ENCODE assay signal across 8 mouse cellular contexts in the genomic region with DNA sequence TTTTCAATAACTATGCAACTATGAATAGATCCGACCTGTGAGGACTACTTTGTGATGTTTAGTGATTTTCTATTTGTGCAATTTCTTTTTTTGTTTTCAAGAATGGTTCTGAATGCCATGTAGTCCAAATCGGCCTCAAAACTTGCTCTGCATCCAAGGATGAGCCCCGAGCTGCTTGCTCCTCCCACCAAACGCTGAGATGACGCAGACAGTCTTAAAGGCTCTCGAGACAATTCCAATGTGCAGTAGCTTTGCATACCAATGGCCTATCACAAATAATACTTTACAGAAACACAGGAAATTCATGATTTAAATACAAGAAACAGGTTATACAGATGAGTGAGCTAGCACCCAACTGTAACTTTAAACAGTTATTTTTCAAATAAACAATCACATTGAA. TPM values are rescaled to one million over a fixed set of nuclear protein-coding genes. Genes with fewer than 3 reads are reported as not detected.
DNase-seq lines count a peak whose midpoint lies in the region; ATAC-seq and TF ChIP-seq lines count a peak whose summit lies in the region.

No protein-coding gene starts in this region.

- peaks cover 31% of the 10 kb centered on the region for H3K4me1 ChIP-seq in heart, embryonic 13.5 days
- H3K4me1 ChIP-seq in forebrain, embryonic 16.5 days (replicated peaks; ENCODE audit: control insufficient read depth, insufficient read depth, low read length) = peaks cover 27% of the 10 kb centered on the region
- H3K4me1 ChIP-seq in liver, postnatal 0 days (ENCODE audit: insufficient read depth) = peaks cover 24% of the 10 kb centered on the region

- H3K27ac ChIP-seq in heart, embryonic 13.5 days (replicated peaks) = no peak overlapping the region
- H3K27ac ChIP-seq in forebrain, embryonic 16.5 days (ENCODE audit: low read length) = no peak overlapping the region
- H3K27ac ChIP-seq in liver, postnatal 0 days (ENCODE audit: low read depth) = no peak overlapping the region

- TF ChIP-seq EP300 in liver, postnatal 0 days (IDR thresholded peaks at IDR 0.05; ENCODE audit: low read depth) = no peak

- H3K9me3 ChIP-seq in heart, embryonic 13.5 days = no peaks in the 10 kb centered on the region
- no peaks in the 10 kb centered on the region for H3K9me3 ChIP-seq in forebrain, embryonic 16.5 days (ENCODE audit: control insufficient read depth, low read length)
- no peaks in the 10 kb centered on the region for H3K9me3 ChIP-seq in liver, postnatal 0 days (ENCODE audit: low read length)

- no peak for DNase-seq in heart, adult 11 months
- peak; percentile 54 for DNase-seq in MN1 (ENCODE audit: low spot score)
- peak; percentile 31 for DNase-seq in liver, postnatal 0 days
- no peak for DNase-seq in layer of hippocampus, adult 8-10 months (ENCODE audit: low spot score in 2 of 2)
- DNase-seq in thymus, postnatal 4 days = no peak
- no peak for DNase-seq in left cerebral cortex, postnatal 36 days (ENCODE audit: low spot score in 2 of 2)

- no peak for ATAC-seq in heart, embryonic 13.5 days (ENCODE audit: extremely low read depth, insufficient number of reproducible peaks, low FRiP score, low TSS enrichment)
- no peak for ATAC-seq in forebrain, embryonic 16.5 days
- ATAC-seq in liver, postnatal 0 days = no peak

- 66% methylated on average over 6 of the region's 6 CpGs for WGBS in heart, embryonic 13.5 days
- WGBS in forebrain, embryonic 16.5 days = 48% methylated on average over 6 of the region's 6 CpGs
- WGBS in liver, postnatal 0 days (ENCODE audit: insufficient replicate concordance) = 43% methylated on average over 6 of the region's 6 CpGs

- peaks cover 56% of the 10 kb centered on the region for H3K36me3 ChIP-seq in heart, embryonic 13.5 days
- H3K36me3 ChIP-seq in forebrain, embryonic 16.5 days (ENCODE audit: control insufficient read depth, insufficient read depth) = peaks cover 5% of the 10 kb centered on the region
- peaks cover 32% of the 10 kb centered on the region for H3K36me3 ChIP-seq in liver, postnatal 0 days (replicated peaks; ENCODE audit: insufficient read depth, low read length)

- H3K4me3 ChIP-seq in heart, embryonic 13.5 days = peak overlapping the region; percentile 79
- H3K4me3 ChIP-seq in forebrain, embryonic 16.5 days (replicated peaks; ENCODE audit: low read length) = peak overlapping the region; percentile 20
- H3K4me3 ChIP-seq in liver, postnatal 0 days (ENCODE audit: low read depth, low read length) = peak overlapping the region; percentile 88

- intact Hi-C loops in left cerebral cortex, postnatal 36 days (cut with DNase I) = no loop called here

- peak overlapping the region; percentile 90 for H3K9ac ChIP-seq in heart, embryonic 13.5 days
- H3K9ac ChIP-seq in forebrain, embryonic 16.5 days (replicated peaks; ENCODE audit: low read depth, low read length) = no peak overlapping the region
- H3K9ac ChIP-seq in liver, postnatal 0 days (replicated peaks) = peak overlapping the region; percentile 80; the same call in 1 of the 2 replicates

- peak overlapping the region; percentile 86 for H3K4me2 ChIP-seq in heart, embryonic 13.5 days
- H3K4me2 ChIP-seq in forebrain, embryonic 16.5 days (ENCODE audit: low read length) = peak overlapping the region; percentile 94
- H3K4me2 ChIP-seq in liver, postnatal 0 days (ENCODE audit: low read depth, low read length) = peak overlapping the region; percentile 93

- no peaks in the 10 kb centered on the region for H3K27me3 ChIP-seq in heart, embryonic 13.5 days (replicated peaks)
- no peaks in the 10 kb centered on the region for H3K27me3 ChIP-seq in forebrain, embryonic 16.5 days (replicated peaks; ENCODE audit: control insufficient read depth, insufficient read depth, low read length)
- H3K27me3 ChIP-seq in liver, postnatal 0 days (ENCODE audit: insufficient read depth, low read length) = no peaks in the 10 kb centered on the region

- no peak for TF ChIP-seq CTCF in liver, postnatal 0 days (IDR thresholded peaks at IDR 0.05; ENCODE audit: low read depth)

RNA-seq across cellular contexts. Expression of gene Polh, which starts 1.3 kb away (rescaled TPM):
- polyA plus RNA-seq in heart, embryonic 13.5 days (2015; fragmentation: Nextera tagmentation; extraction: Ambion mirVana) = 9.6 and 11.3 TPM in 2 replicates
- 10.0 and 10.2 TPM in 2 replicates for polyA plus RNA-seq in forebrain, embryonic 16.5 days (2015; fragmentation: Nextera tagmentation; extraction: Ambion mirVana)
- polyA plus RNA-seq in liver, postnatal 0 days (2015; fragmentation: Nextera tagmentation; extraction: Ambion mirVana) = 6.9 and 8.9 TPM in 2 replicates
- total RNA-seq in layer of hippocampus, adult 8-10 months (2022) = 1 to 10 TPM; 6.6 to 7.7 (median 6.9) TPM
- 1 to 10 TPM; 6.3 to 7.1 TPM for total RNA-seq in left cerebral cortex, postnatal 36 days (2021)

RNA-seq across cellular contexts. Expression of gene Xpo5, which starts 1.4 kb away (rescaled TPM):
- polyA plus RNA-seq in heart, embryonic 13.5 days (2015; fragmentation: Nextera tagmentation; extraction: Ambion mirVana) = 19.8 and 20.4 TPM in 2 replicates
- polyA plus RNA-seq in forebrain, embryonic 16.5 days (2015; fragmentation: Nextera tagmentation; extraction: Ambion mirVana) = 44.5 and 44.6 TPM in 2 replicates
- 7.4 and 8.7 TPM in 2 replicates for polyA plus RNA-seq in liver, postnatal 0 days (2015; fragmentation: Nextera tagmentation; extraction: Ambion mirVana)
- total RNA-seq in layer of hippocampus, adult 8-10 months (2022) = 10 to 100 TPM; 39.5 to 54.2 (median 46.8) TPM
- total RNA-seq in left cerebral cortex, postnatal 36 days (2021) = 10 to 100 TPM; 39.3 to 42.9 TPM

RNA-seq across cellular contexts. Expression of gene Gtpbp2, which starts 40.3 kb away (rescaled TPM):
- 29.2 and 30.7 TPM in 2 replicates for polyA plus RNA-seq in heart, embryonic 13.5 days (2015; fragmentation: Nextera tagmentation; extraction: Ambion mirVana)
- 39.1 and 47.4 TPM in 2 replicates for polyA plus RNA-seq in forebrain, embryonic 16.5 days (2015; fragmentation: Nextera tagmentation; extraction: Ambion mirVana)
- polyA plus RNA-seq in liver, postnatal 0 days (2015; fragmentation: Nextera tagmentation; extraction: Ambion mirVana) = 23.4 and 27.5 TPM in 2 replicates
- 100 to 1,000 TPM; 114 to 165 (median 136) TPM for total RNA-seq in layer of hippocampus, adult 8-10 months (2022)
- total RNA-seq in left cerebral cortex, postnatal 36 days (2021) = 100 to 1,000 TPM in 1 of 2 experiments, 10 to 100 TPM in 1; 89.4 to 135 TPM

RNA-seq across cellular contexts. Expression of gene Polr1c, which starts 46.7 kb away (rescaled TPM):
- polyA plus RNA-seq in heart, embryonic 13.5 days (2015; fragmentation: Nextera tagmentation; extraction: Ambion mirVana) = 46.8 and 48.4 TPM in 2 replicates
- 87.7 and 88.1 TPM in 2 replicates for polyA plus RNA-seq in forebrain, embryonic 16.5 days (2015; fragmentation: Nextera tagmentation; extraction: Ambion mirVana)
- 23.9 and 24.8 TPM in 2 replicates for polyA plus RNA-seq in liver, postnatal 0 days (2015; fragmentation: Nextera tagmentation; extraction: Ambion mirVana)
- total RNA-seq in layer of hippocampus, adult 8-10 months (2022) = 10 to 100 TPM; 35.5 to 42.5 (median 39.4) TPM
- total RNA-seq in left cerebral cortex, postnatal 36 days (2021) = 10 to 100 TPM; 36.3 to 38.8 TPM

RNA-seq across cellular contexts. Expression of gene Yipf3, which starts 46.7 kb away (rescaled TPM):
- polyA plus RNA-seq in heart, embryonic 13.5 days (2015; fragmentation: Nextera tagmentation; extraction: Ambion mirVana) = 80.3 and 83.1 TPM in 2 replicates
- polyA plus RNA-seq in forebrain, embryonic 16.5 days (2015; fragmentation: Nextera tagmentation; extraction: Ambion mirVana) = 88.5 and 91.6 TPM in 2 replicates
- polyA plus RNA-seq in liver, postnatal 0 days (2015; fragmentation: Nextera tagmentation; extraction: Ambion mirVana) = 62.6 and 68.7 TPM in 2 replicates
- 10 to 100 TPM; 78.5 to 96.9 (median 84.1) TPM for total RNA-seq in layer of hippocampus, adult 8-10 months (2022)
- total RNA-seq in left cerebral cortex, postnatal 36 days (2021) = 10 to 100 TPM; 84.6 to 85.6 TPM

Comparison
In these comparisons a context has a peak if more than half of its experiments do, and no peak if none do; other contexts are left out.
1. H3K4me3 ChIP-seq: peak in every context shown above with its lines; median percentile 88 in liver, postnatal 0 days; 79 in heart, embryonic 13.5 days; 20 in forebrain, embryonic 16.5 days.
2. DNase-seq: peak in MN1 (single experiment) and liver, postnatal 0 days (single experiment); none in heart, adult 11 months (single experiment), layer of hippocampus, adult 8-10 months (0 of 2), thymus, postnatal 4 days (single experiment) and left cerebral cortex, postnatal 36 days (0 of 2).
3. Peak in every context shown above with its lines, with median percentiles within 50 percentile points of each other: H3K4me2 ChIP-seq.